Mouse (Mus musculus): ENCODE measurements around the gene Dapk1. TPM values are rescaled to one million over a fixed set of nuclear protein-coding genes. Genes with fewer than 3 reads are reported as not detected.

Dapk1 gene
- polyA plus RNA-seq, 1 experiment = 0.52 TPM

- Histone ChIP-seq H3K27me3 (ENCODE audit: control insufficient read depth, insufficient read depth, insufficient read length) (peaks cover 6% of the 10 kb centered on the region), H3K36me3 (ENCODE audit: control insufficient read depth, insufficient read depth) (no peaks in the 10 kb centered on the region), H3K4me2 (ENCODE audit: low read depth) (no peak overlapping the region), H3ac (ENCODE audit: control insufficient read depth, insufficient read length) (no peak overlapping the region), H3K79me2 (ENCODE audit: control insufficient read depth, insufficient read depth) (no peaks in the 10 kb centered on the region), H3K4me3 (no peak overlapping the region)
- TF ChIP-seq REST (IDR thresholded peaks at IDR 0.05; ENCODE audit: insufficient read depth, insufficient read length) (no peak), MAX (IDR thresholded peaks at IDR 0.05; ENCODE audit: low read depth) (no peak)
Measured at GRCm38 (mm10) chr13:60696741-60697140, 95.0 kb downstream of the Dapk1 start.

- no peak overlapping the region for H3ac ChIP-seq (ENCODE audit: control insufficient read depth, insufficient read length)
- no peaks in the 10 kb centered on the region for H3K79me2 ChIP-seq (ENCODE audit: control insufficient read depth, insufficient read depth)
- no peaks in the 10 kb centered on the region for H3K36me3 ChIP-seq (ENCODE audit: control insufficient read depth, insufficient read depth)
- peaks cover 6% of the 10 kb centered on the region for H3K27me3 ChIP-seq (ENCODE audit: control insufficient read depth, insufficient read depth, insufficient read length)
- no peak overlapping the region for H3K4me2 ChIP-seq (ENCODE audit: low read depth)
- no peak for TF ChIP-seq REST (IDR thresholded peaks at IDR 0.05; ENCODE audit: insufficient read depth, insufficient read length)
- no peak for TF ChIP-seq MYOG (IDR thresholded peaks at IDR 0.05; ENCODE audit: control insufficient read depth in 1 of 3, insufficient read depth in 1 of 3, insufficient read length in 2 of 3, low read depth in 2 of 3)
- TF ChIP-seq TCF3 (IDR thresholded peaks at IDR 0.05; ENCODE audit: insufficient read length, low read depth) = no peak
- no peak for TF ChIP-seq CEBPB (IDR thresholded peaks at IDR 0.05; ENCODE audit: insufficient read depth, poor library complexity, severe bottlenecking)
- TF ChIP-seq USF1 (IDR thresholded peaks at IDR 0.05; ENCODE audit: low read depth) = no peak
- TF ChIP-seq MAX (IDR thresholded peaks at IDR 0.05; ENCODE audit: low read depth) = no peak
- no peak for TF ChIP-seq MYOD1 (IDR thresholded peaks at IDR 0.05; ENCODE audit: control insufficient read depth in 1 of 3, insufficient read length in 2 of 3, low read depth in 2 of 3)
- no peak for TF ChIP-seq POLR2A (IDR thresholded peaks at IDR 0.05; ENCODE audit: insufficient read length, low read depth)
- no peak for TF ChIP-seq SRF (IDR thresholded peaks at IDR 0.05; ENCODE audit: control insufficient read depth, insufficient read length, low read depth)
- TF ChIP-seq TCF12 (IDR thresholded peaks at IDR 0.05; ENCODE audit: insufficient read depth, poor library complexity, severe bottlenecking) = no peak
- TF ChIP-seq POLR2AphosphoS2 (IDR thresholded peaks at IDR 0.05; ENCODE audit: insufficient read length, low read depth) = no peak
- TF ChIP-seq E2F4 (IDR thresholded peaks at IDR 0.05; ENCODE audit: insufficient read depth) = no peak
- no peak overlapping the region for H3K4me3 ChIP-seq
Measured at GRCm38 (mm10) chr13:60698021-60698420, 96.3 kb downstream of the Dapk1 start.

GRCm38 (mm10) chr13:60701671-60702171 lies 100.0 kb downstream of the Dapk1 start:
- Histone ChIP-seq H3ac (ENCODE audit: control insufficient read depth, insufficient read length) (no peak overlapping the region), H3K27me3 (ENCODE audit: control insufficient read depth, insufficient read depth, insufficient read length) (peaks cover 6% of the 10 kb centered on the region), H3K4me3 (no peak overlapping the region), H3K36me3 (ENCODE audit: control insufficient read depth, insufficient read depth) (no peaks in the 10 kb centered on the region), H3K4me2 (ENCODE audit: low read depth) (no peak overlapping the region), H3K79me2 (ENCODE audit: control insufficient read depth, insufficient read depth) (no peaks in the 10 kb centered on the region)
- TF ChIP-seq TCF3 (IDR thresholded peaks at IDR 0.05; ENCODE audit: insufficient read length, low read depth) (no peak), TCF12 (IDR thresholded peaks at IDR 0.05; ENCODE audit: insufficient read depth, poor library complexity, severe bottlenecking) (no peak), CEBPB (IDR thresholded peaks at IDR 0.05; ENCODE audit: insufficient read depth, poor library complexity, severe bottlenecking) (no peak), MAX (IDR thresholded peaks at IDR 0.05; ENCODE audit: low read depth) (no peak), MYOD1 (IDR thresholded peaks at IDR 0.05; ENCODE audit: control insufficient read depth in 1 of 3, insufficient read length in 2 of 3, low read depth in 2 of 3) (no peak), POLR2AphosphoS2 (IDR thresholded peaks at IDR 0.05; ENCODE audit: insufficient read length, low read depth) (no peak), USF1 (IDR thresholded peaks at IDR 0.05; ENCODE audit: low read depth) (no peak), POLR2A (IDR thresholded peaks at IDR 0.05; ENCODE audit: insufficient read length, low read depth) (no peak), REST (IDR thresholded peaks at IDR 0.05; ENCODE audit: insufficient read depth, insufficient read length) (no peak), MYOG (IDR thresholded peaks at IDR 0.05; ENCODE audit: control insufficient read depth in 1 of 3, insufficient read depth in 1 of 3, insufficient read length in 2 of 3, low read depth in 2 of 3) (no peak), SRF (IDR thresholded peaks at IDR 0.05; ENCODE audit: control insufficient read depth, insufficient read length, low read depth) (no peak), E2F4 (IDR thresholded peaks at IDR 0.05; ENCODE audit: insufficient read depth) (no peak)

GRCm38 (mm10) chr13:60707541-60708468 lies 106.1 kb downstream of the Dapk1 start:
- no peak overlapping the region for H3ac ChIP-seq (ENCODE audit: control insufficient read depth, insufficient read length)
- TF ChIP-seq MAX (IDR thresholded peaks at IDR 0.05; ENCODE audit: low read depth) (no peak), CEBPB (IDR thresholded peaks at IDR 0.05; ENCODE audit: insufficient read depth, poor library complexity, severe bottlenecking) (no peak), MYOG (IDR thresholded peaks at IDR 0.05; ENCODE audit: control insufficient read depth in 1 of 3, insufficient read depth in 1 of 3, insufficient read length in 2 of 3, low read depth in 2 of 3) (no peak), MYOD1 (IDR thresholded peaks at IDR 0.05; ENCODE audit: control insufficient read depth in 1 of 3, insufficient read length in 2 of 3, low read depth in 2 of 3) (no peak), SRF (IDR thresholded peaks at IDR 0.05; ENCODE audit: control insufficient read depth, insufficient read length, low read depth) (no peak), TCF3 (IDR thresholded peaks at IDR 0.05; ENCODE audit: insufficient read length, low read depth) (no peak), TCF12 (IDR thresholded peaks at IDR 0.05; ENCODE audit: insufficient read depth, poor library complexity, severe bottlenecking) (no peak), POLR2A (IDR thresholded peaks at IDR 0.05; ENCODE audit: insufficient read length, low read depth) (no peak), E2F4 (IDR thresholded peaks at IDR 0.05; ENCODE audit: insufficient read depth) (no peak), POLR2AphosphoS2 (IDR thresholded peaks at IDR 0.05; ENCODE audit: insufficient read length, low read depth) (no peak), REST (IDR thresholded peaks at IDR 0.05; ENCODE audit: insufficient read depth, insufficient read length) (no peak)

More at GRCm38 (mm10) chr13:60707541-60708468, 106.1 kb downstream of the Dapk1 start:
- no peak overlapping the region for H3K4me2 ChIP-seq (ENCODE audit: low read depth)
- no peaks in the 10 kb centered on the region for H3K27me3 ChIP-seq (ENCODE audit: control insufficient read depth, insufficient read depth, insufficient read length)
- H3K36me3 ChIP-seq (ENCODE audit: control insufficient read depth, insufficient read depth) = no peaks in the 10 kb centered on the region
- H3K4me3 ChIP-seq = no peak overlapping the region
- no peaks in the 10 kb centered on the region for H3K79me2 ChIP-seq (ENCODE audit: control insufficient read depth, insufficient read depth)
